Mouse (Mus musculus) kidney, postnatal 25 days (tissue): ENCODE results near the gene Rrp9.

Experiments used
- DNase-seq, 2 experiments: peaks; one replicate each; pipeline ENCODE4 v3.0.0; 2021; ENCODE audit warnings: mixed read lengths in 2 of 2

Rrp9 gene

GRCm38 (mm10) chr9:106534296-106534695 lies 58.5 kb downstream of the Rrp9 start:
- no peak for DNase-seq

GRCm38 (mm10) chr9:106534975-106535374 lies 59.2 kb downstream of the Rrp9 start:
- DNase-seq = no peak
